Mouse (Mus musculus): ENCODE data around the gene Bmp6. TPM values are rescaled to one million over a fixed set of nuclear protein-coding genes. Genes with fewer than 3 reads are reported as not detected.

Bmp6 gene
- polyA plus RNA-seq, 1 experiment from 2014 or later: 0.31 TPM

DNA sequence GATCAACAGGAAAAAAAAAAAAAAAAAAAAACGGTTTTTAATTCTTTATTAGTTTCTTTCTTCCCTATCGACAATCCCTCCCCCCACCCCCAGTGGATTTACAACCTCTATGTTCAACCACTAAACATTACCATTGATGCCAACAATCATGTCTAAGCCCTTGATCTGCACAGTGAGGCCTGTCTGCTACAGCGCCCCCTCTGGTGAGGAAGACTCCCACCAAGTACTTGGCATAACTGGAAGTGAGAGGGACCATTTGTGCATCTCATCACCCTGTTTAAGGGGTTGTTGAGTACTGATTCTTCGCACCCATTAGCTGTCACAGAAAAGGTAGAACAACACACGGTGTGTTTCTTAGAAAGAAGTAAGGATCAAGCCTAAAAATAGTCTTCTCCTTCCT lies 203.8 kb downstream of the Bmp6 start:
- TF ChIP-seq EP300 (IDR thresholded peaks at IDR 0.05; ENCODE audit: low read depth): no peak
- TF ChIP-seq CTCF (IDR thresholded peaks at IDR 0.05; ENCODE audit: low read depth): peak; percentile 18; the same call in 1 of the 2 replicates
- ATAC-seq: no peak

More for the DNA sequence above, 203.8 kb downstream of the Bmp6 start:
- no peak overlapping the region for H3K9ac ChIP-seq (replicated peaks)
- no peak overlapping the region for H3K27ac ChIP-seq (ENCODE audit: low read depth)
- H3K36me3 ChIP-seq (replicated peaks; ENCODE audit: insufficient read depth, low read length): no peaks in the 10 kb centered on the region
- H3K4me1 ChIP-seq (ENCODE audit: insufficient read depth): no peaks in the 10 kb centered on the region
- WGBS (ENCODE audit: insufficient replicate concordance): 67% methylated on average over 5 of the region's 5 CpGs
- peak; percentile 11 for DNase-seq
- no peaks in the 10 kb centered on the region for H3K27me3 ChIP-seq (ENCODE audit: insufficient read depth, low read length)
- H3K4me3 ChIP-seq (ENCODE audit: low read depth, low read length): no peak overlapping the region
- no peaks in the 10 kb centered on the region for H3K9me3 ChIP-seq (ENCODE audit: low read length)
- H3K4me2 ChIP-seq (ENCODE audit: low read depth, low read length): no peak overlapping the region

Other genes with a start within 250 kb of the Bmp6 start
- 1.9 TPM in 2 replicates for gene Dsp, start 193.8 kb upstream of the Bmp6 start, polyA plus RNA-seq (2015; fragmentation: Nextera tagmentation; extraction: Ambion mirVana)
- gene Snrnp48, start 140.2 kb upstream of the Bmp6 start, polyA plus RNA-seq (2015; fragmentation: Nextera tagmentation; extraction: Ambion mirVana): 12.1 TPM in 2 replicates
- gene Txndc5, start 183.7 kb downstream of the Bmp6 start, polyA plus RNA-seq (2015; fragmentation: Nextera tagmentation; extraction: Ambion mirVana): 80.6 and 87.0 TPM in 2 replicates